Mouse (Mus musculus) kidney, adult 2 months (tissue): ENCODE measurements around the gene Rgma.

ENCODE experiments used
- CTCF ChIP-seq: fragments of 200-500 bp; conservative IDR thresholded peaks from 2 replicates; pipeline ENCODE4 v1.5.1; 2011; ENCODE audit warnings: low read depth, mild to moderate bottlenecking, control low read depth, low read length, moderate library complexity, mixed read lengths; ENCODE audit not compliant: insufficient read depth, insufficient read length
- POLR2A ChIP-seq: fragments of 200-500 bp; IDR thresholded peaks from one replicate; pipeline ENCODE4 v1.6.1; 2011; ENCODE audit warnings: low read depth, low read length, control low read depth

DNA sequence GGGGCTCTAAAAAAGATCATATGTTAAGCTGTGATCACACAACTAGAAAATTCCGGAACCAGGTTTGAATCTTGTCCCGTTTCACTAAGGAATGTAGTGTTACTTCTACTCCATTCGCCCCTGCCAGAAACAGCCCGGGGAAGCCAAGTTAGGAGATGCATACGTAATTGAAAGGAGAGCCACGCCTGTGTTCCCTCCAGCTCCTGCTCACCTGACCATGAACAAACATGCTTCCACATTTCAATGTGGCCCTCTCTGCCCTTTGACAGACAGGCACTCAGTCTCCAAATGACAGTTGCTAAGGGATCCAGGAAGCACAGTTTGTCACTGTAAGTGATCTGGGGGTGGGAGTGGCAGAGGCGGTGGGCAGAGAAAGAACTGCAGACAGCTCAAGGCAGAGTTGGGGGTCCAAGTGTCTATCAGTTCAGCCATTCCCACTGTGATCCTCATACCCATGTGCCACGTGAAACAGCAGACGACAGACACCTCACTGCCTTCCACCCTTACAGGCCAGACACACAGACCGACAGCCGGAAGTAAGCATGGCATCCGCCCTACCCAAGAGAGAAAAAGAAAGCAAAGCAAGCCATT, 41.8 kb upstream of the Rgma start:
- TF ChIP-seq CTCF: no peak
- TF ChIP-seq POLR2A: no peak
